Mouse (Mus musculus) heart, adult 8-10 months (tissue): ENCODE data around the gene Fxr2. TPM values are rescaled to one million over a fixed set of nuclear protein-coding genes. Genes with fewer than 3 reads are reported as not detected.

Experiments used
- DNase-seq: peaks from one replicate; pipeline ENCODE4 v3.0.0; 2022; ENCODE audit warnings: low spot score
- total RNA-seq, 4 experiments: library from RNA; stranded (reverse); gene quantifications; 2 replicates each; pipeline ENCODE4 v1.2.4; 2022

The Fxr2 gene
- 100 to 1,000 TPM in 1 of 4 experiments, 10 to 100 TPM in 3; 92.4 to 109 (median 94.5) TPM for total RNA-seq

DNA sequence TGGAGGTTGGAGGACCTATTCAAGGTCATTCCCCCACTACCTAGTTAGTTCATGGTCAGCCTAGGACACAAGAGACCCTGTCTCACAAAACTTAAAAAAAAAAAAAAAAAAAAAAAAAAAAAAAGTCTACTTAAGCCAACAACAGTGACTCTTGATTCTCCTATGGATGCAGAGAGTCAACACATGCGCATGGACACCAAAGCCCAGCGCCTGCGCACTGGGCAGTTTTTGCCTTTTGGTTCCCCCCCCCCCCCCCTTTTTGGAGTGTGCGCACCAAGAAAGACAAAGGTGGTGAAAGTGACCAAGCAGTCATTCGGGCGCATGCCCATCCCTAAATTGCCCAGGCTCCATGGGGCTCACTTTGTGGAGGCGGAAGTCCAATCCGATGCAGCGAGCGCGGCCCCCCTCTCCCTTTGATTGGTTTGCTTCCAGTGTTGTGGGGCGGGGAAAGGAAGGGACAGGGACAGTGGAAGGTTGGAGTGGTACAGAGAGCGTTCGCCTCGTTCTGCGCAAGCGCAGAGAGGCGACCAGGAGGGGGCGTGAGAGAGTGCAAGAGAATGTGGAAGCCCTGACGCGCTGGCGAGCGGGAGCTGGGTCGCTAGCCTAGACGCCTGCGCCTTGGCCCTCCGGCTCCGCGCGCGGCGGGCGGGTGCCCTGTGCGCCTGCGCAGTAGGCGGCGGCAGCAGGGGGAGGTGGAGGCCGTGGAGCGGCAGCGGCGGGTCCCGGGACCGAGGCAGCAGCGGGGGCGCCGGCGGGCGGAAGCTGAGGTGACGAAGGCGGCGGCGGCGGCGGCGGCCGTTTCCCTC is at the start of gene Fxr2:
Gene Fxr2, plus strand, starts transcription at position 707 of the 806 bp plus-strand sequence.
- DNase-seq = peak; percentile 100

- no peak for DNase-seq
Measured at GRCm38 (mm10) chr11:69584008-69584407, 48.8 kb upstream of the Fxr2 start.

GRCm38 (mm10) chr11:69584937-69585336 is 47.9 kb upstream of the Fxr2 start:
- DNase-seq = no peak

DNA sequence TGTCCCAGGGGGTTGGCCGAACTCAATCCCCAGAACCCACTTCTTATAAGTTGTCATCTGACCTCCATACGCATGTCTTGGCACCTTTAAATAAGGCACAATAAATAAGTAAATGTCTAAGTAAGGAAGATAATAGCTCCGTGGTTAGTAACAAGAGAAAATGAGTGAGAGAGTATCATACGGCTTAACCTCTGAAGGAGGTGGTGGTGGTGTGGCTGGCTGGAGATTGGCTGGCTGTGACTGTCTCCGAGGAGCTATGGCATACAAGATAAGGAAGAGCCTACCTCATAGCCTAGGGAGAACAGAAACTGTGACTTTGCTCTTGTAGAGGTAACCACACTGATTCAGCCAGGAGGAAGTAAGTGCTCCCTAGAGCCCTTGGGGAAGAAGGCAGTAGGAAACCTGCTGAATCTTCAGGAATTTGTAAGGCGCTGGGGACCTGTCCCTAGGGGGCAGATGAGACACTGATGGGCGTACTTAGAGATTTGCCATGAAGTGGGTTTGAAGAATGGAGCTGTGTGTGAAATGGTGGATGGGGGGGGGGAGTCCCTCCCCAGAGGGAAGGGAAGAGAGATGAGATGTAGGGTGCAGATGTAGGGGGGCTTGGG is 47.0 kb upstream of the Fxr2 start:
- no peak for DNase-seq

GRCm38 (mm10) chr11:69589207-69589834 is 43.5 kb upstream of the Fxr2 start:
- no peak for DNase-seq

- no peak for DNase-seq
Measured at GRCm38 (mm10) chr11:69590622-69591021, 42.2 kb upstream of the Fxr2 start.

- DNase-seq = no peak
Measured at GRCm38 (mm10) chr11:69591424-69591823, 41.4 kb upstream of the Fxr2 start.

DNA sequence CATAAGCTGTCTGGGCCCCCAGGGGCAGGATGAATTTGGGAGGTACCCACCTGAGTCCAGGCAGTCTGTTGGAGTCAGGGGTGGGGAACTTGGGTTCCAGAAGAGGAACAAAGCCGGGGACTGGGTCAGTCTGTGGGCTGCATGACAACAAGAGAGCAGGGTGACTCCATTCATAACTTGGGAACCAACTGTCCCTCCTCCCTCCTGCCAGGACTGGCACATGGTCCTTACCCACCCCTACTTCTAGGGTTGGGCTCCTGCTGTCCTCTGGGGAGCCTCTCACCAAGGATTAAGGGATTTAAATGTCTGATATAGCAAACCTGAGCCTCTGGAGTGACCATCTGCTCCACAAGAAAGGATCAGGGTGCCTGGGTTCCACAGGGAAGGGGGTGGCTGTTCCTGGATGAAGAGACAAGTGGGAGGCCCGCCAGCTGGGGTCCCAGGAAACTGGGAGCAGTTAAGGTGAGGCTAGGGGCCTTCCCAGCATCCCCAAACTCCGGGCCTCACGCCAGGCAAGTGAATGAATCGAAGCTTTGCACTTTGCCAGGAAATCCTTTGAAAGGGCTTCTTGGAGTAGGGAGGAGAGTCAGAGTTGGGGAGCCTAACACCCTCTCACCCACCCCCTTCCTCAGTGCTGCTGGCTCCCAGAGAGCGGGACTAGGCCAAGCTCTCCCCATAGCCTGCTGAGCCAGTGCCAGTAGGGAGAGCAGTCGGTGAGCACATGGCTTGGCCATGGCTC is 40.7 kb upstream of the Fxr2 start:
- no peak for DNase-seq

- DNase-seq = no peak
Measured at GRCm38 (mm10) chr11:69592799-69593198, 40.0 kb upstream of the Fxr2 start.

GRCm38 (mm10) chr11:69594853-69595252 is 37.9 kb upstream of the Fxr2 start:
- DNase-seq = no peak

DNA sequence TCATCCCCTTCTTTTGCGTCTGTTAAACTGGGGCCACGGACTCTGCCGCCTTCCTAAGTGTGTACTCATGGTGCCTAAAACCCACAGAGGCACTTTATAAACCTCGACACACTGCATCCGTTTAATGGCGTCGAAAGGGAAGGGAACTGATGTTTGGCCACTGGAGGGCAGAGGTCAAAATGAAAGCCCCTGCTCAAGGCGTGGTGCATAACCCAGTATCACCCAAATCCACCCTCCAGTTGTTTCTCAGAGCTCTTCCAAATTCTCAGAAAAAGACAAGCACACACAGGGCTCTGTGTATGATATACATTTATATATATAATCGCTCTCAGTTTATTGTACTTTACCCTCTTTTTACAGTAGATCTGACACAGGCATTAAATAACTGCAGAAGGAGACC is 33.4 kb upstream of the Fxr2 start:
- no peak for DNase-seq

DNA sequence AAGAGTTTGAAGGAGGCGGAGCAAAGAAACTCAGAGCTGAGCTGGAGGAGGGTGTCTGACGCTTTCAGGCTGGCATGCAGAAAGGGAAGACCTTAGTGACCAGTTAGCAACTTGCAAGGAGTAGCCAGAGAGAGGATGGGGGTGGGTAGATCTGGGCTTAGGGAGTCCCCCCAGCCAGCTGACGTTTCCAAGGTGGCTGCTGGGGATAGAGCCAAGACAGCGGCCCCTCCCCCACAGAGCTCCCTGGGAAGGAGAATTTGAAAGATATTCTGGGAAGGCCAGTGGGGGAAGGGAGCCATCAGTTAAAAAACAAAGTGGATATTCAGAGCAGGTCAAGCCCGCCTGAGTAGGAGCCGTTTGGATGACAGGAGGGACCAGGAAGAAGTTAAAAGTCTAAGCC is 32.7 kb upstream of the Fxr2 start:
- DNase-seq = peak; percentile 47

DNA sequence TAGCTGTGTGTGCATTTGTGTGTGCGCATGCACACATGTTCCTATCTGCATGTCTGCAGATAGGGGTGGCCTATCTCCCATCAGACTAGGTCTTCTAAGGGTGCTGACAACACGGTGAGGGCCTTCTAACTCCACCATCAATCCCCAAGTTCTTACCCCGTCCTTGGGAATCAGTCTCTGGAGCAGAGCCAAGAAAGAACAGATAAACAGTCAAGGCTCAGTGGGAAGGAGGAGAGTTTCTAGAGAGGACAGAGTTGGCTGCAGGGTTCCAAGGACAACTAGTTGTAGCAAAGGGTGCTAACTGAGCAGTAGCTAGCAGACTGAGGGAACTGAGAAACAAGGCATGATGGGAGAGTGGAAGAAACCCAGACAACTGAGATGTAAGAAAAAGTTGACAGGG is 31.0 kb upstream of the Fxr2 start:
- no peak for DNase-seq

DNA sequence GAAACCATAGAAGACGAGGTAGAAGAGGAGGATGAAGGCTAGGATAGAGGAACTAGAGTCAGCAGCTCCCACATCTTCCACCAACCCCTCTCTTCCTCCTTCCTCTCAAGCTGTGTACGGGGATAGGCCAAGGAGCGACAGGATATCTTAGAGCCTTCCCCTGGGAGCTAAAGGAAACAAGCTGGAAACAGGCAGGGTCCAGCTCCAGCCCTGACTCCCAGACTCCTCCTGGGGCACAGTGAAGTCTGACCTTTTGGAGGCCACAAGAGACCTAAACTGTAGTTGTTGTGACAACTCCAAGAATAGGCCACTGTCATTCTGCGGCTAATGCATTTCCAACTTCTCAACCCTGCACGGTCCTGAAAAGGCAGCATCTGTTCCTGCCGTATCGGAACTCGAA is 29.3 kb upstream of the Fxr2 start:
- peak; percentile 54 for DNase-seq

DNA sequence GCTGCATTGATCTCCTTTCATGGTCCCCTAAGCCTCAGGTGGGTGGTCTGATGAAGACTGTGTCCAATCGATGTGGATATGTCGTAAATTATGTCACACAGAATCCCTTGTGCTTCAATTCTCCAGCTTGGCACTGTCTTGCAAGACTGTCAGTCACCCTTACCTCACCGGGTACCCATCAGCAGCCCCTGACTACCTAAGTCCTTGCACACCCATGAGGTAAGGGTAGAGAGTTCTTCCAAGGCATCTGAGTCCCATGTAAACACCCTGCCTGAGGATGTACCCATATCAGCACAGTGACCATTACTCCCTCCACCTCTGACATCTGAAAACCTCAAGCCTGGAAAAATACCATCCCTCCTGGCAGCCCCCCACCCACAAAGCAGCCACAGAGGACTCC is 28.4 kb upstream of the Fxr2 start:
- DNase-seq = no peak

DNA sequence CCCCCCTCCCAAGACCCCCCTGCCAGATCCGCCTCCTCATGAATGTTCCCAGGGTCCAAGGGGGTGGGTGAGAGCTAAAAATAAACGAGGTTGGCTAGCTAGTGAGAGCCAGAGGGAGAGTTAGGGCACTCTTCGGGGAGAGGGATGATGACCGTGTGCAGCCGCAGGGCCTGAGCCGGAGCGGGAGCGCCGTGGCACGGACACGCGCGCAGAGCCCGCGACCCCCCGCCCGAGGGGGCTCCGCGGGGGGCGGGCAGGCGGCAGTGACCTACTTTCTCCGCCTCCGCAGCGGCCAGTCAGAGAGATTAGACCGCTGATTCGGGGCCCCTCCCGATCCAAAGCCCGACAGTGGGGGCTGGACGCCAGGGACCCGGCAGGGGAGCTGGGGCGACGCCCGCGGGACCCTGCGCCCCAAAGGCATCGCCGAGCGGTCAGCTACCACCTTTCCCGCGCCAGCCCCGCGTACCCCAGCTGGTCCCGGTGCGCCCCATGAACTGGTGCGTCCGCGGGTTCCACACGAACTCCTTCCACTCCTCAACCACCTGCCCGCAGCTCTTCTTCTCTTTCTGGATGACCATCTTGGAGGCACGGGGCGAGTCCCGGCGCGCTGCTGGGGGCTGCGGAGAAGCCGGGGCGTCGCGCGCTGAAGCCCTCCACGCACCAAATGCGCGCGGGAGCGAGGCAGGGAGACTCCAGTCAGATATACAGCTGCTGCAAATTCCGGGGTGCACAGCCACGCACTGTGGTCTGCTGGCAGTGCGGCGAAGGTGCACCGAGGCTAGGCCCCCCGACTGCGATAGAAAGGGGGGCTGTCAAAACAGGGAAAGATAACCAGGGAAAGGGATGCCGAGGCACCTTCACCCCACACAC is 27.8 kb upstream of the Fxr2 start:
- no peak for DNase-seq

GRCm38 (mm10) chr11:69605726-69606490 is 26.9 kb upstream of the Fxr2 start, which contains the start of gene Atp1b2:
TSS of gene Atp1b2 (minus strand) at chr11:69605942.
- DNase-seq = peak; percentile 59

- DNase-seq = no peak
Measured at GRCm38 (mm10) chr11:69606491-69606795, 26.3 kb upstream of the Fxr2 start.

GRCm38 (mm10) chr11:69606832-69607231 is 26.0 kb upstream of the Fxr2 start:
- no peak for DNase-seq

DNA sequence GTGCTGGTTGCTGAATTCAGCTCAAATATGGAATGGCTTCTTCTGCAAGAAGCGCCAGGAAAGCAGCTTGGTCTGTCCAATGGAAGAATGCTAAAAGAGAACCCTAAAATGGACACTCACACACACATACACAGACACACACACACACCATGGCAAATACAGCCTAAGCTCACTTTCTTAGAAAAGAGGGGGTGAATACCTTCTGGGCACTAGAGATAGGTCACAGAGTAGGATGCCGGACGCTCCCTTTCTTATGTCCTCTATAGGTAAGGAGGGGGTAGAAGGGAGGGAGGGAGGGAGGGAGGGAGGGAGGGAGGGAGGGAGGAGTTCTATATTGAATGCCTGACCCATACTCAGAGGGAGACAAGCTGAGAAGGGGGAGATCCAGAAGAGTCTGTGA is 24.3 kb upstream of the Fxr2 start:
- DNase-seq = no peak
